Mouse (Mus musculus) MEL-GATA-1-ER (cell line): ENCODE results near the gene Atr.
"Not testable (repeated sequence)": the region's sequence is repeated elsewhere in the genome, so short reads cannot be mapped to it uniquely, and the experiment has no call there.

Source experiments
- DNase-seq: peaks from one replicate; pipeline ENCODE4 v3.0.0-alpha.2; 2012; ENCODE audit warnings: low read depth; ENCODE audit errors: extremely low read depth

Atr gene

GRCm38 (mm10) chr9:95897392-95897791 lies 40.0 kb downstream of the Atr start:
- DNase-seq = no peak

- DNase-seq = no peak
Observed at GRCm38 (mm10) chr9:95932855-95933254, 75.5 kb downstream of the Atr start.

- no peak for DNase-seq
Observed at GRCm38 (mm10) chr9:95953658-95954057, 96.3 kb downstream of the Atr start.

- no peak for DNase-seq
Observed at GRCm38 (mm10) chr9:95954226-95954584, 96.8 kb downstream of the Atr start.

- DNase-seq = peak; percentile 80
Observed at GRCm38 (mm10) chr9:95954585-95955461, 97.4 kb downstream of the Atr start, which contains the start of gene Xrn1. TSS of gene Xrn1 (plus strand) at chr9:95954760.

GRCm38 (mm10) chr9:95957611-95958010 lies 100.2 kb downstream of the Atr start:
- no peak for DNase-seq

- no peak for DNase-seq
Observed at GRCm38 (mm10) chr9:95958041-95958730, 100.8 kb downstream of the Atr start.

- not testable (repeated sequence) for DNase-seq
Observed at GRCm38 (mm10) chr9:95958731-95959105, 101.3 kb downstream of the Atr start.

- DNase-seq = no peak
Observed at GRCm38 (mm10) chr9:95959246-95959645, 101.8 kb downstream of the Atr start.

GRCm38 (mm10) chr9:95959732-95960428 lies 102.5 kb downstream of the Atr start:
- peak; percentile 33 for DNase-seq

- peak; percentile 58 for DNase-seq
Observed at GRCm38 (mm10) chr9:95961058-95961457, 103.7 kb downstream of the Atr start.

- no peak for DNase-seq
Observed at GRCm38 (mm10) chr9:95964037-95964436, 106.6 kb downstream of the Atr start.

GRCm38 (mm10) chr9:95978279-95978678 lies 120.9 kb downstream of the Atr start:
- DNase-seq = no peak

GRCm38 (mm10) chr9:95979896-95980295 lies 122.5 kb downstream of the Atr start:
- DNase-seq = no peak

GRCm38 (mm10) chr9:95992255-95992654 lies 134.9 kb downstream of the Atr start:
- DNase-seq = peak; percentile 11
